Mouse (Mus musculus) liver, adult 2 months (tissue): ENCODE measurements around the gene Dmrt1. TPM values are rescaled to one million over a fixed set of nuclear protein-coding genes. Genes with fewer than 3 reads are reported as not detected.
A peak's percentile ranks its signal among the peaks of the same experiment; 100 is the strongest.

Experiments used
- DNase-seq: peaks from one replicate; pipeline ENCODE4 v3.0.0-alpha.2; 2011; ENCODE audit warnings: low read depth, low spot score; ENCODE audit errors: extremely low read depth
- H3K27ac ChIP-seq: fragments of 200-500 bp; replicated peaks from 2 replicates; pipeline ENCODE4 v1.5.1; 2012; ENCODE audit warnings: low read depth, mild to moderate bottlenecking, control low read depth, inconsistent platforms, low read length; ENCODE audit not compliant: insufficient read depth
- H3K27me3 ChIP-seq: fragments of 200-500 bp; 2 replicates; pipeline ENCODE4 v1.6.1; 2012; ENCODE audit warnings: mild to moderate bottlenecking, moderate library complexity, low read length, inconsistent platforms; ENCODE audit not compliant: control insufficient read depth, insufficient read depth
- H3K36me3 ChIP-seq: fragments of 200-500 bp; 2 replicates; pipeline ENCODE4 v1.6.1; 2012; ENCODE audit warnings: low read length, inconsistent platforms; ENCODE audit not compliant: control insufficient read depth, insufficient read depth
- H3K4me1 ChIP-seq: fragments of 200-500 bp; 2 replicates; pipeline ENCODE4 v1.6.1; 2011; ENCODE audit warnings: low read length; ENCODE audit not compliant: control insufficient read depth, insufficient read depth
- H3K4me3 ChIP-seq: fragments of 200-500 bp; 2 replicates; pipeline ENCODE4 v1.5.1; 2011; ENCODE audit warnings: low read depth, mild to moderate bottlenecking, control low read depth, low read length, moderate library complexity; ENCODE audit not compliant: insufficient read depth
- H3K79me2 ChIP-seq: fragments of 200-500 bp; 2 replicates; pipeline ENCODE4 v1.6.1; 2012; ENCODE audit warnings: inconsistent platforms, mild to moderate bottlenecking, low read length, moderate library complexity; ENCODE audit not compliant: control insufficient read depth, insufficient read depth
- H3K9ac ChIP-seq: fragments of 200-500 bp; 2 replicates; pipeline ENCODE4 v1.6.1; 2012; ENCODE audit warnings: low read depth, mild to moderate bottlenecking, control low read depth, inconsistent platforms, low read length
- CTCF ChIP-seq: fragments of 200-500 bp; IDR thresholded peaks from 2 replicates; pipeline ENCODE4 v1.5.1; 2011; ENCODE audit warnings: low read depth, low read length, control low read depth
- POLR2A ChIP-seq: fragments of 200-500 bp; IDR thresholded peaks from 2 replicates; pipeline ENCODE4 v1.6.1; 2011; ENCODE audit warnings: low read length, control low read depth; ENCODE audit not compliant: insufficient read depth; ENCODE audit errors: extremely low read depth
- WGBS: fragments of 180-500 bp; shearing (Covaris S2); methylation state at CpG from one replicate; pipeline ENCODE4 v1.1.7; 2018; 5-methylcytosine and 5-hydroxymethylcytosine counted together
- polyA plus RNA-seq: library from polyadenylated mRNA; depleted of rRNA; stranded (reverse); fragments of >200 nt; gene quantifications from 2 replicates; pipeline ENCODE4 v1.2.3, GENCODE M21; 2012
- total RNA-seq: library from RNA; depleted of rRNA; stranded (reverse); fragments of >200 nt; gene quantifications from 2 replicates; pipeline ENCODE4 v1.2.3, GENCODE M21; 2014

Dmrt1 gene
- total and polyA plus RNA-seq, 2 experiments: not detected

- WGBS: 13% methylated on average over 6 of the region's 6 CpGs
- Histone ChIP-seq H3K9ac (no peak overlapping the region), H3K79me2 (no peaks in the 10 kb centered on the region), H3K27ac (no peak overlapping the region), H3K27me3 (peaks cover 20% of the 10 kb centered on the region), H3K4me1 (no peaks in the 10 kb centered on the region), H3K4me3 (no peak overlapping the region), H3K36me3 (no peaks in the 10 kb centered on the region)
- no peak for TF ChIP-seq POLR2A
- TF ChIP-seq CTCF: no peak
- no peak for DNase-seq
Observed at GRCm38 (mm10) chr19:25615889-25616288, 110.5 kb downstream of the Dmrt1 start.

GRCm38 (mm10) chr19:25622291-25623251 lies 117.2 kb downstream of the Dmrt1 start:
- DNase-seq: peak; percentile 28
- peak overlapping the region; percentile 25; the same call in 1 of the 2 replicates for H3K4me3 ChIP-seq
- WGBS: 27% methylated on average over 54 of the region's 54 CpGs
- H3K9ac ChIP-seq: peak overlapping the region; percentile 33; the same call in 1 of the 2 replicates
- no peak overlapping the region for H3K27ac ChIP-seq
- H3K79me2 ChIP-seq: no peaks in the 10 kb centered on the region
- TF ChIP-seq POLR2A (no peak), CTCF (peak; percentile 84)
- peaks cover 7% of the 10 kb centered on the region for H3K4me1 ChIP-seq
- no peaks in the 10 kb centered on the region for H3K36me3 ChIP-seq
- H3K27me3 ChIP-seq: no peaks in the 10 kb centered on the region

GRCm38 (mm10) chr19:25628490-25628889 lies 123.1 kb downstream of the Dmrt1 start:
- peak; percentile 51 for DNase-seq
- Histone ChIP-seq H3K27me3 (no peaks in the 10 kb centered on the region), H3K4me1 (no peaks in the 10 kb centered on the region), H3K4me3 (no peak overlapping the region), H3K27ac (no peak overlapping the region), H3K36me3 (no peaks in the 10 kb centered on the region), H3K79me2 (no peaks in the 10 kb centered on the region), H3K9ac (no peak overlapping the region)
- TF ChIP-seq CTCF (peak; percentile 83), POLR2A (no peak)
- WGBS: 14% methylated on average over 9 of the region's 9 CpGs

GRCm38 (mm10) chr19:25635119-25635518 lies 129.7 kb downstream of the Dmrt1 start:
- H3K9ac ChIP-seq: no peak overlapping the region
- DNase-seq: no peak
- H3K4me1 ChIP-seq: no peaks in the 10 kb centered on the region
- no peaks in the 10 kb centered on the region for H3K27me3 ChIP-seq
- no peak for TF ChIP-seq POLR2A
- no peak for TF ChIP-seq CTCF
- H3K27ac ChIP-seq: no peak overlapping the region
- H3K79me2 ChIP-seq: no peaks in the 10 kb centered on the region
- no peak overlapping the region for H3K4me3 ChIP-seq
- WGBS: 37% methylated on average over 5 of the region's 5 CpGs
- H3K36me3 ChIP-seq: no peaks in the 10 kb centered on the region

GRCm38 (mm10) chr19:25635622-25636244 lies 130.3 kb downstream of the Dmrt1 start:
- no peak overlapping the region for H3K27ac ChIP-seq
- H3K36me3 ChIP-seq: no peaks in the 10 kb centered on the region
- H3K4me1 ChIP-seq: no peaks in the 10 kb centered on the region
- no peak overlapping the region for H3K4me3 ChIP-seq
- WGBS: 13% methylated on average over 22 of the region's 22 CpGs
- TF ChIP-seq CTCF: peak; percentile 97
- TF ChIP-seq POLR2A: no peak
- H3K9ac ChIP-seq: no peak overlapping the region
- H3K79me2 ChIP-seq: no peaks in the 10 kb centered on the region
- peak; percentile 56 for DNase-seq
- H3K27me3 ChIP-seq: no peaks in the 10 kb centered on the region
